Mouse (Mus musculus): ENCODE measurements around the gene Ppp1r9a. TPM values are rescaled to one million over a fixed set of nuclear protein-coding genes. Genes with fewer than 3 reads are reported as not detected.
A peak's percentile ranks its signal among the peaks of the same experiment; 100 is the strongest.

Gene Ppp1r9a
- polyA plus RNA-seq, 1 experiment from 2014 or later: 12.0 TPM

GRCm38 (mm10) chr6:5156541-5157425, 254.1 kb downstream of the Ppp1r9a start:
- ATAC-seq: no peak
- H3K4me3 ChIP-seq (replicated peaks): no peak overlapping the region
- H3K27me3 ChIP-seq (replicated peaks): no peaks in the 10 kb centered on the region
- no peak overlapping the region for H3K4me2 ChIP-seq (replicated peaks)
- 0 out of 2 replicates have a peak, but pooled peaks cover 3% of the 10 kb centered on the region for H3K4me1 ChIP-seq (replicated peaks)
- 83% methylated on average over 6 of the region's 6 CpGs for WGBS
- no peaks in the 10 kb centered on the region for H3K9me3 ChIP-seq
- no peak overlapping the region for H3K9ac ChIP-seq
- H3K27ac ChIP-seq: 0 out of 2 replicates have a peak overlapping the region, but pooled peaks have one; percentile 3
- H3K36me3 ChIP-seq: no peaks in the 10 kb centered on the region

GRCm38 (mm10) chr6:5159385-5159791, 256.7 kb downstream of the Ppp1r9a start:
- H3K36me3 ChIP-seq: no peaks in the 10 kb centered on the region
- no peak for ATAC-seq

GRCm38 (mm10) chr6:5162052-5162451, 259.3 kb downstream of the Ppp1r9a start:
- Histone ChIP-seq H3K9me3 (no peaks in the 10 kb centered on the region), H3K4me2 (replicated peaks) (no peak overlapping the region), H3K27me3 (replicated peaks) (no peaks in the 10 kb centered on the region), H3K36me3 (no peaks in the 10 kb centered on the region), H3K9ac (no peak overlapping the region), H3K27ac (no peak overlapping the region), H3K4me3 (replicated peaks) (no peak overlapping the region), H3K4me1 (replicated peaks) (no peaks in the 10 kb centered on the region)
- ATAC-seq: no peak
- WGBS: 58% methylated on average over 6 of the region's 6 CpGs

More at GRCm38 (mm10) chr6:5159385-5159791, 256.7 kb downstream of the Ppp1r9a start:
- Histone ChIP-seq H3K9me3 (no peaks in the 10 kb centered on the region), H3K9ac (no peak overlapping the region), H3K27me3 (replicated peaks) (no peaks in the 10 kb centered on the region), H3K4me3 (replicated peaks) (no peak overlapping the region), H3K27ac (no peak overlapping the region), H3K4me1 (replicated peaks) (no peaks in the 10 kb centered on the region), H3K4me2 (replicated peaks) (no peak overlapping the region)
- 77% methylated on average over 7 of the region's 7 CpGs for WGBS

- H3K36me3 ChIP-seq: no peaks in the 10 kb centered on the region
- WGBS: 97% methylated on average over 14 of the region's 14 CpGs
- ATAC-seq: no peak
Measured at GRCm38 (mm10) chr6:5163507-5164144, 260.9 kb downstream of the Ppp1r9a start.

DNA sequence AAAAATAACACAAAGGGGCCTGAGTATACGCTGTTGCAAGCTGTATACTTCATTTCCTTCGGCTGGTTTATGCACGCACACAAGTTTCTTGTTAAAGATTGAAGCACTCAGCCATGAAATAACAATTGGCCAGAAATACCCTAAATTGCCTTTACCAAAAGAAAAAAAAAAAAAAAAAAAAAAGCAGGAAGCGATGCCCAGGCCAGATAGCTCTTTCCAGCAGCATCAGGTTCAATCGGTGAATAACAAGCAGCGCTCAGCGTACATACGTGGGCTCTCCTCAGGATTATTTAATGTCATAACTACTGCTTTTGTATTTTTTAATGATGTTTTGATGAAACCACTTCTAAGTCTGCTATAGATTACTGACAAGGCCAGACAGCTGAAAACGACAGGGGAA, 262.1 kb downstream of the Ppp1r9a start:
- WGBS: 77% methylated on average over 9 of the region's 9 CpGs
- Histone ChIP-seq H3K9me3 (no peaks in the 10 kb centered on the region), H3K36me3 (no peaks in the 10 kb centered on the region), H3K4me3 (replicated peaks) (no peak overlapping the region), H3K27me3 (replicated peaks) (no peaks in the 10 kb centered on the region), H3K4me1 (replicated peaks) (no peaks in the 10 kb centered on the region), H3K9ac (no peak overlapping the region), H3K4me2 (replicated peaks) (no peak overlapping the region), H3K27ac (no peak overlapping the region)
- ATAC-seq: no peak

More at GRCm38 (mm10) chr6:5163507-5164144, 260.9 kb downstream of the Ppp1r9a start:
- H3K4me3 ChIP-seq (replicated peaks): no peak overlapping the region
- no peaks in the 10 kb centered on the region for H3K4me1 ChIP-seq (replicated peaks)
- no peak overlapping the region for H3K9ac ChIP-seq
- H3K27me3 ChIP-seq (replicated peaks): no peaks in the 10 kb centered on the region
- no peak overlapping the region for H3K27ac ChIP-seq
- no peaks in the 10 kb centered on the region for H3K9me3 ChIP-seq
- no peak overlapping the region for H3K4me2 ChIP-seq (replicated peaks)

- H3K4me1 ChIP-seq (replicated peaks): no peaks in the 10 kb centered on the region
- 64% methylated on average over 14 of the region's 14 CpGs for WGBS
- no peaks in the 10 kb centered on the region for H3K36me3 ChIP-seq
- H3K4me2 ChIP-seq (replicated peaks): no peak overlapping the region
- ATAC-seq: no peak
- H3K27me3 ChIP-seq (replicated peaks): no peaks in the 10 kb centered on the region
- no peak overlapping the region for H3K27ac ChIP-seq
- H3K4me3 ChIP-seq (replicated peaks): no peak overlapping the region
- no peak overlapping the region for H3K9ac ChIP-seq
- H3K9me3 ChIP-seq: no peaks in the 10 kb centered on the region
Measured at GRCm38 (mm10) chr6:5167051-5167677, 264.4 kb downstream of the Ppp1r9a start.

GRCm38 (mm10) chr6:5168158-5168557, 265.4 kb downstream of the Ppp1r9a start:
- no peak for ATAC-seq
- H3K4me2 ChIP-seq (replicated peaks): no peak overlapping the region
- no peaks in the 10 kb centered on the region for H3K36me3 ChIP-seq
- H3K4me3 ChIP-seq (replicated peaks): no peak overlapping the region
- WGBS: 91% methylated on average over 9 of the region's 9 CpGs
- H3K27ac ChIP-seq: no peak overlapping the region
- H3K9ac ChIP-seq: no peak overlapping the region
- no peaks in the 10 kb centered on the region for H3K27me3 ChIP-seq (replicated peaks)
- no peaks in the 10 kb centered on the region for H3K4me1 ChIP-seq (replicated peaks)
- H3K9me3 ChIP-seq: no peaks in the 10 kb centered on the region

GRCm38 (mm10) chr6:5171418-5171817, 268.7 kb downstream of the Ppp1r9a start:
- H3K4me1 ChIP-seq (replicated peaks): no peaks in the 10 kb centered on the region
- no peak overlapping the region for H3K27ac ChIP-seq
- H3K4me2 ChIP-seq (replicated peaks): no peak overlapping the region
- 77% methylated on average over 4 of the region's 4 CpGs for WGBS
- H3K27me3 ChIP-seq (replicated peaks): no peaks in the 10 kb centered on the region
- no peak overlapping the region for H3K9ac ChIP-seq
- no peak overlapping the region for H3K4me3 ChIP-seq (replicated peaks)
- ATAC-seq: no peak
- H3K36me3 ChIP-seq: no peaks in the 10 kb centered on the region
- no peaks in the 10 kb centered on the region for H3K9me3 ChIP-seq

DNA sequence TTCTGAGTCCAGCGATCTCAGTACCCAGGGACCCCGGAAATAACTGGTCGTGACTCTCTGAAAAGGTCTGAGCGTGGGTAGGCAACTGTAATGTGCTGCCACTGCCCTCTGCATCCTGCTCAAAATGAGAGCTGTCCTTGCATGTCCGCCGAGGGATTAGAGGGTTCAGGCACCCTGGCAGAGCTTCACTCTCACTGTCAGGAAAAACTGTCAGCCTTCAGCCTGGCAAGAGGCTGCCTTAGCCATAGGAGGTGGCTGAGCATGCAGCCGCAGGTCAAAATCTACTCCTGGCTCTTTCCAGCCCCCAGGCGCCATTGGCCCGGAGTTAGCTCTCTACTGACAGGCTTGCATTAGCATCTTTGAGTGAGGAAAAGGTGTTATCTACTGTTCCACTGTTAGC, 269.9 kb downstream of the Ppp1r9a start:
- Histone ChIP-seq H3K9me3 (no peaks in the 10 kb centered on the region), H3K4me1 (replicated peaks) (no peaks in the 10 kb centered on the region), H3K27me3 (replicated peaks) (no peaks in the 10 kb centered on the region), H3K4me2 (replicated peaks) (no peak overlapping the region), H3K4me3 (replicated peaks) (no peak overlapping the region), H3K36me3 (no peaks in the 10 kb centered on the region), H3K9ac (no peak overlapping the region), H3K27ac (no peak overlapping the region)
- no peak for ATAC-seq
- WGBS: 76% methylated on average over 9 of the region's 9 CpGs

DNA sequence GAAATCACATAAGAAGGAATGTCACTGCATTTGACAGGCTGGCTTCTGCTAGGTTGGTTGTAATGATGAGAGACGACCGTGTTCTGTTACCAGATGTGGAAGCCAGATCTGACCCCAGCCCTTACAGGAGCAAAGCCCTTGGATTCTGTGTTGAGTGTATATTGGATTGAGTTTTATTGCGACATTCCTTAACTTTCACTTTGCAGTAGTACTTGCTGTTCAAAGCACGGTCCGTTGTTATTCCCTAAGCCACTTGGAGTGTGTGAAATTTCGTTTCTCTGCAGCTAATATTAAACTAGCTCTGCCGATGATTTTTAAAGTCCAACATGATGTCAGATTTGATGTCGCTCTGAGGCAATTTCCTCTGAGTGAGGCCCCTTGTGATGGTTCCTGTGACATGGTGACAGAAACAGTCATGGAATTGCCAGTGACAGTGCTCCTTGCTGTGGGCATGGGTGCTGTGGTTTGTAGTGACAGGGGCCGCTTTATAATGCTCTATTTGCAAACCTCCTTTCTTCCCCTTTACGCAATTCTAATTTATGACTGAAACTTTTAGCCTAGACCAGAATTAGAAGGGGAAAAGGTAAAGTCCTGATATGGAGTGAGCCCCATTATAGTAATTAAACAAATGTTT, 271.6 kb downstream of the Ppp1r9a start:
- no peak for ATAC-seq
- Histone ChIP-seq H3K4me1 (replicated peaks) (no peaks in the 10 kb centered on the region), H3K4me3 (replicated peaks) (no peak overlapping the region), H3K9ac (no peak overlapping the region), H3K27ac (no peak overlapping the region), H3K27me3 (replicated peaks) (no peaks in the 10 kb centered on the region), H3K4me2 (replicated peaks) (no peak overlapping the region), H3K9me3 (no peaks in the 10 kb centered on the region), H3K36me3 (no peaks in the 10 kb centered on the region)
- WGBS: 80% methylated on average over 10 of the region's 10 CpGs

- Histone ChIP-seq H3K9me3 (no peaks in the 10 kb centered on the region), H3K27ac (no peak overlapping the region), H3K4me3 (replicated peaks) (no peak overlapping the region), H3K4me2 (replicated peaks) (peak overlapping the region; percentile 22; the same call in 1 of the 2 replicates), H3K9ac (no peak overlapping the region), H3K27me3 (replicated peaks) (no peaks in the 10 kb centered on the region), H3K36me3 (no peaks in the 10 kb centered on the region), H3K4me1 (replicated peaks) (no peaks in the 10 kb centered on the region)
- no peak for ATAC-seq
- WGBS: 57% methylated on average over 19 of the region's 19 CpGs
Measured at GRCm38 (mm10) chr6:5177967-5178891, 275.5 kb downstream of the Ppp1r9a start.

All from intestine, embryonic 15.5 days (tissue).